Mouse (Mus musculus) ovary, adult 18-20 months (tissue): ENCODE measurements around the gene Ppp3ca.

Source experiments
- DNase-seq: peaks from one replicate; pipeline ENCODE4 v3.0.0; 2022; ENCODE audit warnings: low spot score, mixed read lengths

The Ppp3ca gene

DNA sequence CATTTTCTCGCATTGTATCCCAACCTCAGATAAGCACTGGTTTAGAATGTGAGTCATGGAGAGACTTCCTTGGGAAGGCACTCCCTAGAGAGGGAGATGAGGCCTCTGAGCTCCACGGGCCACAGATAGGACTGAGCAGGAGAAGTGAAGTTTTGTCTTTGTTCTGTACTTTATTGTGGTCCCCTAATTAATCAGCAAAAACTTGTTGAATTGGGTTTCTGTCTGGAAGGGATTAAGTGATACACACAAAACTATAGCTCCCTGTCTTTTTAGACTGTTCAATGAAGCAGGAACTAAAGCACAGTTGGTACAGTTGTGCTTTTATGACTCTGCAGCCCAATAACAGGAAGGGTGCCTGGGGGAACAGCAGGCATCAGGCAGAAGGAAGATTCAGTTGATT lies 95.6 kb downstream of the Ppp3ca start:
- no peak for DNase-seq

GRCm38 (mm10) chr3:136768775-136769485 lies 99.0 kb downstream of the Ppp3ca start:
- DNase-seq, result no peak

DNA sequence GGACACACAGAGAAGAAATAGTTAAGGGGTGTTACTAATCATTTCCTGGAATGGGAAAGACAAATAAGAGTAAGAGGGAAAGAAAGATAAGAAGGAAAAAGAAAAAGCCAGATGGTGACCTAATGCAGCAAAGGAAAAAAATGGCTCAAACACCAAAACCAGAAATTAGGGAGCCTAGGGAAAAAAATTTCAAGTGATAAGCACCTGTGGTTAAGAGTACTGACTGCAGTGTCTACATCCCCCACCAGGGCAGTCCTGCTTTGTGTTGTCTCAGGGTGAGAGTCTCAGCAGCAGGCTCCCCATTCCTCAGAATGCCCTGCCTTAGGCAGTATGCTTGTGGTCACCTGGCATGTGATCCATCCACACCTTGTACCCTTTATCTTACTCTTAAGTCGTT lies 99.6 kb downstream of the Ppp3ca start:
- DNase-seq, result no peak

DNA sequence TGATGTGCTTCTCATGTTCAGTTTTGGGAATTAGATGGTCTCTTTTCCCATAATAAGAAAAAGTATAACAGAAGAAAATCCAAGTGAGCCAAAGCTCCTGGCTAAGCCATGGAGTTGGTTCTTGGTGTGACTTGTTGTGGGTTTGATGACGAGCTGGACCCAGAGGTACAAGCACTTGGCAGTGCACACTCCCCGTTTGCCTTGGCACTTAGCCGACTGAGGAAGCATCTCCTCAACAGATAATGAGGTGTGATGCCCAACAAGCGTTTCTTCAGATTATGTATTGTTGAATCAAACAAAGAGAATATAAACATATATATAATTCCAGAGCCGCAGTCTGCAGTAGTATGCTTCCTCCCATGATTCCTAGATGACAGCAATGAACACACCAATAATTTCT lies 101.8 kb downstream of the Ppp3ca start:
- DNase-seq, result no peak

- no peak for DNase-seq
These were observed 103.3 kb downstream of the Ppp3ca start for GRCm38 (mm10) chr3:136773217-136773616.

- DNase-seq, result no peak
These were observed 104.3 kb downstream of the Ppp3ca start for GRCm38 (mm10) chr3:136774196-136774595.

DNA sequence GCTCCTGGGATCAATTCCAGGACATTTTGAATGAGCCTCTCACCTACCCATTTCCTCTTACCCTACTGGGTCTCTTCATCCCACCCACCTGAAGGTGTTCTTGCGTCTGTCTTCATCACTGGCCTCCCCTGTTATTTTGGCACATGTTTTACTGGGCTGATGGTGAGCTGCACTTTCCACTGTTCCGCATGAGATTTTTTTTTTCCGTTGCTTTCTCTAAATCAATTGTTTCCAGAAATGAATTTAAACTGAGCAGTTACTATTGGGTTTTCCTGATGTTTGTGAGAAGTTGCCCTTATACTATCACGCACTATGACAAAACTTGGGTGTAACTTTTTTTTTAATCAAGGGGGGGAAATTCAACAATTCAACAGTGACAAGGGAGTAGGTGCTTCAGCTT lies 106.6 kb downstream of the Ppp3ca start:
- DNase-seq, result no peak

DNA sequence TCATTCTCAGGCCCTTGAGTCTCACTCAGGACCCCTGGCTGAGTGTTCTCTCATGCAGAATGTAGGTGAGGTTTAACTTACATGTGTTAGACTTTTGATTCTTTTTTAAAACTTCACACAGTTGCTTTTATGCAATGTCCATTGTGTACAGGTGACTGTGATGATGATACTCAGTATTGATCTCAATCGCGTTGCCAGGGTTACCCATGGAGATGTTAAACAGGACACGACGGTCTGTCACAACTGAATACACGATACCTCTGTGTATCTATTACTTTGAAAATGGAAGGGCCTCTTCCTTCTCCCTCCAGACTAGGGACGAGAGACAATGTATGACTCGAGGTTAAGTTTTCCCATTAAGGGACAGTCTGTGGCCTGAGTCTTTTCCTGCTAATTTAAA lies 107.5 kb downstream of the Ppp3ca start:
- DNase-seq, result no peak

DNA sequence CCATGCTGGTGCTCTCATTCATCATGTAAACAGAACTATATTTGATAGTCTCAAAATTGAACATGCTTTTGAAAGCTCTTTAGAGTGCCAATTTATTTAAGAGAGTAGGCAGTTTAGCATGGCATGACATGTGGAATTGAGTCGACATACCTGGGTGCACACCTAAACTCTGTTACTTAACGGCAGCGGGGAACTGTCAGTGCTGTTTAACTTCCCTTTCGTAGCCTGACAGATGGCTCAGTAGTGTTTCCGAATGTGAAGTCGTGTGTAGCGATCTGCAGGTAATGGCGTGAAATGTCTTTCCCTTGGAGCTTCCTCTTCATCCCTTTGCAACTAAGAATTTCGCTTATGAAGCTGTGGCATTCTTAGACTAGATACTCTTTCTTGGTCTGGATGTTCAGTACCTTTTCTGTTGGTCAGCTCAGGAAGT lies 107.9 kb downstream of the Ppp3ca start:
- DNase-seq, result no peak

GRCm38 (mm10) chr3:136780321-136780720 lies 110.4 kb downstream of the Ppp3ca start:
- DNase-seq, result no peak

DNA sequence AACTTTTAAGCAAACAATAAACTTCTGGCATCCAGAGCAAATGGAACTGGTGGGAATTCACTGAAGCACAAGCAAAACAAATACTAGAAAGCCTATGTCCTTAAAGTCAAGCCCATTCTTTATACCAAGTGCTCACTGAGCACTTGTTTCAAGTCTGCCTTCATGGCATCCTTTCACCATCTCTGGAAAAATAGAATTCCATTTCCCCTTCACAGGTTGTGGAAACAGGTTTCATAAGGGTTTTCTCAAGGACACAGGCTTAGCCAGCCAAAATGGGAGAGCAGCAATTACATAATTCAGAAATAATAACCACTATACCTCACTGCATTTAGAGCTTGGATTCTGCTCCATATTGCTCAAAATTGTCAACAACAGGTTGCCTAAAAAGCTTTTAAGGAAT lies 112.1 kb downstream of the Ppp3ca start:
- no peak for DNase-seq

GRCm38 (mm10) chr3:136785686-136786085 lies 115.8 kb downstream of the Ppp3ca start:
- no peak for DNase-seq

DNA sequence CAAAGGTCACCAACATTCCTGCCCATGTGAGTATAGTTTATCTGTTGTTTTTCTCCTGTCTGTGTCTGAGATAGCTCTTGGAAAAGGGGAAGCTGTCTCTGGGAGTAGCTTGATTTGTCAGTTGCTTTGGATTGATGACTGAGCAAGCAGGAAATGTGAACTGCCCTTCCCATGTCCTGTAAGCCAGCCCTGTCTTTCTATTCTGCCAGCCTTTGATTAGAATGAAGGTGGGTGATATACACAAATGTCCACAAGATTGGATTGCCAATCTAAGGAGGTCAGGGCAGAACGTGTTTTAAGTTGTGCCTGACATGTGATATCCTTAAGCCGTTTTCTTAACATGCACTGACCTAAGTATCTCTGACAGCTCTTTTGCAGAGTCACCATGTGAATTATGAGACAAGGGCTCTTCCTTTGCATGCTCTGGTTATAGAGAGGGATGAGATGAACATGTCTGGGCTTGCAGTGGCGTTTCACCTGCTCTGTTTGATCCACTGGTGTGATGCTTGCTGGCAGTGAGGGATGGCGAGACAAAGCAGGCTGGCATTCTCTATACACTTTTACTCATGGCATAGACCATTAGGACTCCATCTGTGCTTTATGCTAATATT lies 120.4 kb downstream of the Ppp3ca start:
- DNase-seq, result no peak

GRCm38 (mm10) chr3:136791404-136791803 lies 121.5 kb downstream of the Ppp3ca start:
- DNase-seq, result no peak

DNA sequence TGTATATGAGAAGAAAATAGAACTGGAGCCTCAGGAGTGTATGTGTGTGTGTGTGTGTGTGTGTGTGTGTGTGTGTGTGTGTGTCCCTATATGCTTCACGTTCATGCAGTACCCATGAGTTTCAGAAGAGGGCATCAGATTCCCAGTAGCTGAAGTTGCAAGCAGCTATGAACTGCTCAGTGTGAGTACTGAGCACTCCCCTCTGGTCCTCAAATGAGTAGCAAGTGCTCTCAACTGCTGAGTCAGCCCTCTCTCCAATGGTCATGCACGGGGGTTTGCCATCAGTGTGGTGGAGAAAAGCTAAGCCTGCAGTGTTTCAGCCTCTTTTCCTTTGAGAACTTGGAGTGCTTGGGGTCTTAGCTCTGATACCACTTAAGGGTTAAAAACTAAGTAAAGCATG lies 122.0 kb downstream of the Ppp3ca start:
- DNase-seq, result no peak

DNA sequence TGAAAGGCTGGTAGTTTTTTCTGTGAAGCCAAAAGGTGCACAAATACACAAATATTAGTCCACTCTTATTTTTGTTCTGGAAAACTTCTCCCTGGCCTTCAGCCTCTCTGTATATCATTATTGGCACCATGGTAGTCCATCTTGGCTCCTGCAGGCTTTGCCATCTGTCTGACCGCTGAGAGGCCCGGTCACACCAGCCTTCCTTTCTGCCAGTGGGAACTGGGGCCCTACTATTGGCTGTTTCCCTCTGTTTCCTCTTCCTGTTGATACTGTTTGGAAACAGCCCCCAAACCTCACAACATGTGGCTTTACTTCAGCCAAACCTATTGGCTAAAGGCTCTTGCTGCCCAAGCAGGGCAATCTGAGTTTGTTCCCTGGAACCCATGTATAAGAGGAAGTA lies 123.5 kb downstream of the Ppp3ca start:
- no peak for DNase-seq

- no peak for DNase-seq
These were observed 124.7 kb downstream of the Ppp3ca start for GRCm38 (mm10) chr3:136794426-136795217.

- DNase-seq, result no peak
These were observed 129.0 kb downstream of the Ppp3ca start for GRCm38 (mm10) chr3:136798896-136799295.

DNA sequence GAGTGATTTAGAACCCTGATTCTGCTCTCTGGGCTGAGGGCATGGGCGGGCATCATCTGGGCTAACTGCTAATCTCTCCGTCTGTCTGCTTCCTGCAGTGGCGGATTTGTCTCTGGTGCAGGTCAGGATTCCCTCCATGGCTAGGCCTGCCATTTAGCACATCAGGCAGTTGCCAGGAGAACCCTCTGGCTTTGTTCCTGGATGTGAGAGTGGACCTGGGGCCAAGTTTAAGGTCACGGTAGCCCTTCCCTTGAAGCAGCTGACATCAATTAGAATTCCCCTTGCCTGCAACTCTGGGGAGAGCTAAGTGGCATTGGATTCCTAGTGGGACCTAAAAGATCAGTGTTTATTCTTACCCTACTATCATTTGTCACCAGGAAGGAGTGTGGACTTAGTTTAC lies 132.7 kb downstream of the Ppp3ca start:
- DNase-seq, result no peak

- DNase-seq, result no peak
These were observed 136.0 kb downstream of the Ppp3ca start for GRCm38 (mm10) chr3:136805897-136806296.

DNA sequence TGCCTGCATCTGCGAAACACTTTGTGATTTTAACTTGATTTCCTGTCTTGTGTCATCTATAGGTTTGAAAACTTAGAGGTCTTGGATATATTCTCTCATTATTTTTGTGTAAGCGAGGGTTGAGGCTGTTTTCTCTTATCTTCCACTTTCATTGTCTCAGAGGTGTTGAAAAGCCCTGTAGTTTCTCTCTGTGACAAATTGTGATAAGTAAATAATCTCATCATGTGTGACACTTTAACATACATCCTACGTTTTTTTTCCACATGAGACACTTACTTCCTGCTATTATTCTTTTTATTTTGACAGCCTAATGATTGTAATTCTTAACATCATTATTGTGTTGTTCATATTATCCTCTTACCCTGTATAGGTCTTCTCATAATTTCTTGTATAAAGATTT lies 140.3 kb downstream of the Ppp3ca start:
- DNase-seq, result no peak

- no peak for DNase-seq
These were observed 142.2 kb downstream of the Ppp3ca start for GRCm38 (mm10) chr3:136812162-136812561.

GRCm38 (mm10) chr3:136812791-136813190 lies 142.9 kb downstream of the Ppp3ca start:
- no peak for DNase-seq
